Mouse (Mus musculus) heart, postnatal 0 days (tissue): ENCODE results near the gene Grap2.

Experiments
- CTCF ChIP-seq: IDR thresholded peaks from 2 replicates; pipeline ENCODE4 v1.5.1; 2016; ENCODE audit warnings: antibody characterized with exemption, control low read depth, low read depth
- EP300 ChIP-seq: IDR thresholded peaks from 2 replicates; pipeline ENCODE4 v1.6.1; 2016; ENCODE audit warnings: antibody characterized with exemption, low read depth

GRCm38 (mm10) chr15:80697564-80697963 is 125.2 kb downstream of the Grap2 start:
- TF ChIP-seq CTCF (no peak), EP300 (no peak)
